Mouse (Mus musculus) inflammation-experienced regulatory T-cells, adult 6 months (primary cell): ENCODE data around the gene 1700007K13Rik. TPM values are rescaled to one million over a fixed set of nuclear protein-coding genes. Genes with fewer than 3 reads are reported as not detected.

Experiments used
- ATAC-seq: one replicate; pipeline ENCODE4 v1.8.0; 2017
- polyA plus RNA-seq, 3 experiments: library from polyadenylated mRNA; unstranded; fragments of 100-300 nt; shearing (Covaris generic); gene quantifications; one replicate each; pipeline ENCODE4 v1.2.1; 2017

1700007K13Rik gene
- polyA plus RNA-seq, 3 experiments from 2014 or later, result 0.52 TPM; not detected in 2

DNA sequence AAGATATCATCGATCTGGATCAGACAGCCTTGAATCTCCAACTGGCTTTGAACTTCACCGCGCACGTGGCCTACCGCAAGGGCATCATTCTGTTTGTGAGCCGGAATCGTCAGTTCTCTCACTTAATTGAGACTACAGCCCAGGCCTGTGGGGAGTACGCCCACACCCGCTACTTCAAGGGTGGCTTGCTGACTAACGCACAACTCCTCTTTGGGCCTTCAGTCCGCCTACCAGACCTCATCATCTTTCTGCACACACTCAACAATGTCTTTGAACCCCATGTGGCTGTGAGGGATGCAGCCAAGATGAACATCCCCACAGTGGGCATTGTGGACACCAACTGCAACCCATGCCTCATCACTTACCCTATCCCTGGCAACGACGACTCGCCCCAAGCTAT is 3.3 kb upstream of the 1700007K13Rik start:
- ATAC-seq, result no peak

DNA sequence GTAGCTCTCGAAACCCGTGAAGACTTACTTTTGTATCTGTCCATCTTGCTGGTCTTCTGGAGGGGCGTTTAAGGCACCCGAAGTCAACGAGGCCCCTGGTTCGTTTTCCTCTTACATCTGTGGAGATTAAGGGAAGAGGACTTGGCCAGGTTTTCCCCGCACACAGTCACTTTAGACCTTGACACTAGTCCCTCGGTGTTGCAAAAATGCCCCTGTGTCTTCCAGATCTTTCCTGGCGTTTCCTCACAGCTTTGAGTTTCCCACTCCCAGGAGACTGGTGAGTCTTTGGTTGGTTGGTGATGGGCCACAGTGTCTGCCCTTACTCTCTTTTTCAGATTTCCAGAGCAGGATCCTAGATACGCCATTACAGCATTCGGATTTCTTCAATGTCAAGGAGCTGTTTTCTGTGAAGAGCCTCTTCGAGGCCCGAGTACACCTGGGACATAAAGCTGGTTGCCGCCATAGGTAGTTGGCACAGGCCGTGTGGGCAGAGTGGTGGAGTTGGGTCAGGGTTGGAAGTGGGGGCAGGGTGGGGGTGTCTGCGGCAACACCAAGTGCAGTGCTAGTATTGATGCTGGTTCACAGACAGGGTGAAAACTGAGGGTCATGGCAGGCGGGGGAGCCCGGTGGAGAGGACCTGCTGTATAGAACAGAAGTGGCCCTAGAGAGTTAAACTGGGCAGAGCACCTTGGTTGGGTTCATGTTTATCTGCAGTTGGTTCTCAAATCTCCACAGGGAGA is 2.5 kb upstream of the 1700007K13Rik start:
- ATAC-seq, result no peak

DNA sequence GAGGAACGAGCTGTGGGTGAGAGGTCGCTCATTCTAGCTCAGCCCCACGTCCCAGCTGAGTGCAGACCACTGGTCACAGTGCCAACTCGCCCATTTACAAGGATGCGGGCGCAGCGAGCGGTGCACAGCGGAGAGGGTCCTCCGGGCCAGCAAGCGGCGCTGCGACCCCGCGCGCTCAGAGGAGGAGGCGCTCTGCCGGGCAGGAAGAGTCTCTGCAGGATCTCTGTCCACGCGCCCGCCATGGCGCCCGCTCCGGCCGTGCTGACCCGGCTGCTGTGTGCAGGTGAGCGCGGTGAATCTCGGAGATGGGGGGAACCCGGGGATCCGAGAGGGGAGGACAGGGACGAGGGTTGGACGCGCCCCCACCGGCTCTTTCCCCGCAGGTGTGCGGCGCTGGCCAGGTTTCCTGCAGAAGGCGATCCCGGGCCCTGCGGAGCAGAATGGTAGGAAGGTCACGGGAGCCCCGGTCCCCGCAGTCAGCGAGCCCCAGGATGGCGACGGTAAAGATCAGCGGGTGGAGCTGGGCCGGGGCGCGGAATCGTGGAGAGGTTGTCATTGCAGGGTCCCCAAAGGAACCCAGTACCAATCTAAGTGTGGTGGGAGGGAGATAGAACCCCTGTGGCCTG is 1.8 kb upstream of the 1700007K13Rik start, which contains the start of gene Mrps2:
TSS of gene Mrps2 (plus strand) at position 207 of the 626 bp plus-strand sequence.
- ATAC-seq, result peak; percentile 73

DNA sequence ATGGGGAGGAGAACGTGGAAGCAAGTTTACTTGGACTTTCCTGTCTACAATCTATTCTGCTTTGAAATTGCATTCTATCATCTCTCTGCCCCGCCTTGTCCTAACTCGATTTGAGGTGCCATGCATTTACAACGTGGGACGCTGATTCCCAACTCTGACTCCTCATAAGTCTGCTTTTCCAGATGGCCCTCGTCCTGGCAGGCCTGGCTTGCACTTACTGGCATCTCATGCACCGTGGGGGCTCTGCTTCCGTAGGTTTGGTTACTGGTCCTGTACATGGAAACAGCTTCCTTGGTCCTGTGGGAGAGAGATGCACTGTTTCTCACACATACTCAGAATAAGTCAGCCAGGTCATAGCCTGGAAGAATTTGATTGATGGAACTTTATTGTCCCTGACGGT is 1.2 kb downstream of the 1700007K13Rik start:
- no peak for ATAC-seq

DNA sequence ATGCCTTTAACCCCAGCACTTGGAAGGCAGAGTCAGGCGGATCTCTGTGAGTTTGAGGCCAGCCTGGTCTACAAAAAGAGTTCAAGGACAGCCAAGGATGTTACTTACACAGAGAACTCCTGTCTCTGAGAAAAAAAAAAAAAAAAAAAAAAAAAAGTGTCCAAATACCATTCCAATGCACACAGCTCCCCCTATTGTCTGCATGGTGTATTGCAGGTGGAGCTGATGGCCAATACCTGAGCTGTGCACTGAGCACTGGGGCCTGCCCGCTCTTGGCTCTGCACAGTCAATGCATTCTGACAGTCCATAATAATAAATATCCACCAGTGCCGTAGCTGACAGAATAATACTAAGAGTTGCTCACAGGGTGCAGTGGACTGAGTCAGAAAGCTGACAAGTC is 2.2 kb downstream of the 1700007K13Rik start:
- ATAC-seq, result no peak

DNA sequence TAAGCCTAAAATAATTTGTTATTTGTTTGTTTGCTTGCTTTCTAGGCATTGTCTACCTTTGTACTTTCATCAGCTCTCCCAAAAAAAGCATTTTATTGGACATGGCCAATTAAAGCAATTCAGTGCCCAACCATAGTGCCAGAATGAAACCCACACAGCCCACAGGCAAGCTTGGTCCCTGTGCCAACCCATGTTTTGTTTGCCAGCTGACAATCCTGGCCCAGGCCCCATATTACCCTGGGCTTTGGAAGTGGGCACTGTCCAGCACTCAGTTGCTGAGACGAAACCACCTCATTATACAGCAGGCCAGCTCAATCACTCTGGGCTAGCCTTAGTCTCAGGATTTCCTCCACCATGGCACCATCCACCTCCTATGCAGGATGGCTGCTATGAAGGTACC is 9.5 kb downstream of the 1700007K13Rik start:
- no peak for ATAC-seq

DNA sequence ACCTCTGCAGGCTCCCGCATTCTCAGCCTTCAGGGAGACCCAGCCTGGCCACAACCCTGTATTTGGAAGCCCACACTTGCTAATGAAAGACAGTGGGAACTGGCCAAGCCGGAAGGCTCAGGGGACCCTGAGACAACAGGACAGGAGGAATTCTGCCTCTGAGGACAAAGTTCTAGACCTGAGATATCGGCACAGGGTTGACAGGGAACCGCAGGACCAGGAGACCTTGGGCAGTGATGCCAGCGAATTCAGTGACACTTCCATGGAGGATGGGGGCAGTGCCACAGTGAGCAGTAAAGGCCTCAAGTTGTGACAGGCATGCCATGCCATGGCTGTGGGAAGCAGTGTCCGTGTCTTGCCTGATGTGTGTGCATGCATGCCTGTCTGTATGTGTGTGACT is 12.6 kb downstream of the 1700007K13Rik start:
- no peak for ATAC-seq

DNA sequence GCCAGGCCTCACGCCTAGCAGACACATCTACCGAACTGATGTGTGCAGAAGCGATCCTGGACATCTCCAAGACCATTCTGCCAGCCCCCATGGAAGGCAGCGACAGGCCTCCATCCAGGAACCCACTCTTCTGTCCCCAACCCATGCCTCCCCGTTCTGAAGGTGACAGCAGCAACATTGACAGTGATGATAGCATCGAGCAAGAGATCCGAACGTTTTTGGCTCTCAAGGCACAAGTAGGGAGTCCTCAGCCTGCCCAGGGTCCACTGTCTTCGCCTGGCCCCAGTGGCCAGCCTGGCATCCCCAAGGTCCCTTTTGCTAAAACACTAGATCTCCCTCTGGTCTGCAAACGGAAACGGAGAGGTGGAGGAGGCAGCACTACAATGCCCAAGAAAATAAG is 14.5 kb downstream of the 1700007K13Rik start:
- ATAC-seq, result no peak

DNA sequence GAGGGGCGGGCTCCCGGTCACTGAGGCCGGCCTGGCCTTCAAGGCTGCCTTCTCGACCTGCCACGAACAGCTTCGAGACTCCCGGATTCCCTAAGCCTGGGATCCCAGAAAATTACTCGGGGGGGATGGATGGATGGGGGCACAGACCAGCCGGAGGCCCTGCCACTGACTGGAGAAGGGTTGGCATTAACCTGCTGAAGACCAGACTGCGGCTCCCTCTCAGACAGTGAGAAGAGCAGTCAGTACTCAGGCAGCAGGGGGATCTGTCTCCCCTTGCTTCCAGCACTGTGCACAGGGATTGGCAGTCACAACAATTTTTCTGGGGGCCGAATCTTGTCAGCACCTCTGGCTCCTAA is 18.8 kb downstream of the 1700007K13Rik start:
- no peak for ATAC-seq

DNA sequence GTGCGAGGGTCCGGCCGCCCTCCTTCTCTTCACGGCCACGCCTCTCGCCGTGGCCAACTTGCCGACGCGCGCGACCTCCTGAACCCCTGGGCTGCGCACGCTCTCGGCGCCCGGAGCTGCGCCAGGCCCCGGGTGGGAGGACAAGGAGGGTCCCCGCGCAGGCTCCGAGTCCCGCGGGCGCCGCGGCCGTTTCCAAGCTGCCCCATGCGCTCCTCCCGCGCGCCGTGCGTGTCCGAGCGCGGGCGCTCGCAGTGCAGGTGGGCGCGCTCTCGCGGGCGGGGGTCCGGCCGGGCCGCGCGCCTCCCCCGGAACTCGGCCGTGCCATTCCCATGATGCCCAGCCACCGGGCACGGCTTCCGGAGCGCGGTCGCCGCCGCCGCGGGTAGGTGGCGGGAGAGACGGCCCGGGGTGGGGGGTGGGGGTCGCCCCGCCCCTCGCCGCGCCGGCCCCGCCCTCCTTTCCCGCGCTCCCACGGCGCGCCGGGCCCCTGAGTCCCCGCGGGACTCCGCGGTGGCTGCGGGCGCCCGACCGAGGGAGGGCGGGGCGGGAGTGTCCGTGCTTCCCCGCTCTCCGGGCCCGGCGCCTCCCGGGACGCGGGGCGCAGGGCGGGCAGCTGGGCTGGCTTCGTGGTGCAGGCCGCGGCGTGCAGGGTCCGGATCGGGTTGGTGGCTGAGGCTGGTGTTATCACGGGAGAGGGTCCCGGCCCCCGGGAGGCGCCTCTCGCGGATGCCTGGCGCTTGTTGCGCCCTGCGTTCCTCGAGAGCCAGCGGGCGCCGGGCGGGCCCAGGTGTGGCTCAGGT is 19.4 kb downstream of the 1700007K13Rik start, which contains the start of gene Ppp1r26:
TSS of gene Ppp1r26 (plus strand) at position 286 of the 800 bp plus-strand sequence.
- ATAC-seq, result no peak

DNA sequence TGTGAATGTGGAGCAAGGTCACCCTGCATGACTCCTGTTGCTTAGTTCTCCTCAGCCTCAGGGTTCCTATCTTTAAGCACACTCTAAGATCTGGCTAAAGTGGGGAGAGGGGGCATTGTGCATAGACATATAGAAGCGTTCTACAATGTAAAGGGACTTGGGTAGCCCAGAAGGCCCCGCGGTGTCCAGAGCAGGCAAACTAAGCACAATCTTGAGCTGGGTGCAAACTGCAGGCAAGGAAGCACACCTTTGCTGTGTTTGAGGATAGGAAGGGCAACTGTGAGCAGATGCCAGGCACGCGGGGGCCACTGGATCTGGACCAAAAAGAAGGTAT is 20.0 kb downstream of the 1700007K13Rik start:
- ATAC-seq, result no peak

DNA sequence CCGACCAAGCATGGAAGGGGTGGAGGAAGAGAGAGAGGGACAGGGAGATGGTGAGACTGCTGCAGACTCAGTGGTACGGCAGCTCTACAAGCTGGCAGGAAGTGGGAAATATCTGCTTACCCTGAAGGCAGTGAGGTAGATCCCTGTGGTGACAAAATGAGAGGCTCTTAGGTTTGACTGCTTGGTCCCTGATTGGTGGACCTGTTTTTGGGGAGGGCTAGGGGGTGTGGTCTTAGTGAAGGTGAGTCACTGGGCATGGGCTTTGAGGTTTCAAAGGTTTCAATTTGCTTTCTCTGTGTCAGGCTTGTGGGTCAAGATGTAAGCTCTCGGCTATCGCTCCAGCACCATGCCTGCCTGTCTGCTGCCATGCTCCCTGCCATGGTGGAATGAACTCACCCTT is 21.1 kb downstream of the 1700007K13Rik start:
- peak; percentile 25 for ATAC-seq

DNA sequence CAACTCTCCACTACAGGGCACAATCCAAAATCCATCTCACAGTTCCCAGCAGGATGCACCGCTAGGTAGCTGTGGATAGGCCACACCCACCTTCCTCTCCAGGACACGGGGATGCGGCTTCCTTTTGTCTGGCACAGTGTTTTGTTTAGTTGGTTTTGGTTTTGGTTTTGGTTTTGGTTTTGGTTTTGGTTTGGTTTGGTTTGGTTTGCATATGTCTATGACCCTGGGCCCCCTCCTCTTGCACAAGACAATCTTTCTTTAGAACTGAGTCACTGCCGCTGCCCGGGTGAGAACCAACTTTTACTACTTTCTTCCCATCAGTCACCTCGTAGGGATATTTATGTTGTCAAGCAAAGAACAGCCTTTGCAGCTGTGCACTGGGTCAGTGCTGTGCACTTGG is 25.3 kb downstream of the 1700007K13Rik start:
- peak; percentile 58 for ATAC-seq

DNA sequence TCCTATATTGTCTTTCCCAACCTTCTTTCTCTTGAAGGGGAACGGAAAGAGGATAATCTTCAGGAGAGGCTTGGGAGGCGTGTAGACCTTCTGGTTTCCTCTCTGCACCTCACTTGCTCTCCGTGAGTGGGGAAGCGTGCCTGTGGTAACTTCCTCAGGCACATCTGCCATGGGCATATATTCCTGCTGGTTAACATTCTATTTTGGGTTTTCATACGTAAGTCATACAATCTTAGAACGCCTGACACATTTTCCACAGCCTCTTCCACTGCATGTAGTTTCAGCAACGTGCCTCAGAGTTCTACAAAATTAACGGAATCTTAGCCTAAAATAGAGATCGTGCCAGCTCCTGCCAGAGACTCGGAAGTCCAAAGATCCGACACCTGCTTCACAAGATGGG is 30.7 kb downstream of the 1700007K13Rik start:
- no peak for ATAC-seq

DNA sequence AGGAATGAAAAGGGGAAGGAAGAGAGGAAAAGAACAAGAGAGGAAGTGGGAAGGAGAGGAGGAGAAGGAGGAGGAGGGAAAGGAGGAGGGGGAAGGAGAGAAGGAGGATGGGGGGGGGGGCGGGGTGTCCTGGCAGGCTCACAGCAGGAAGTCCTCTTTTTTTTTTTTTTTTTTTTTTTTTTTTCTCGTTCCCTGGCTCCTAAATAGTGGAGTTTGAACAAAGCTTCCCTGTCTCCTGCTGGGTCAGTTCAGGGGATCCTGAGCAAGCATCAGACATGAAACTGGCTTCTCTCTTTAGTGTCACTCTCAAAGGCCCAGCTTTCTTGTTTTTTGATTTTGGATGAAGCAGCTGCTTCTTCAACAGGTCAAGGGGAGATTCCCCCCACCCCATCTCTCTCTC is 32.6 kb downstream of the 1700007K13Rik start:
- no peak for ATAC-seq

DNA sequence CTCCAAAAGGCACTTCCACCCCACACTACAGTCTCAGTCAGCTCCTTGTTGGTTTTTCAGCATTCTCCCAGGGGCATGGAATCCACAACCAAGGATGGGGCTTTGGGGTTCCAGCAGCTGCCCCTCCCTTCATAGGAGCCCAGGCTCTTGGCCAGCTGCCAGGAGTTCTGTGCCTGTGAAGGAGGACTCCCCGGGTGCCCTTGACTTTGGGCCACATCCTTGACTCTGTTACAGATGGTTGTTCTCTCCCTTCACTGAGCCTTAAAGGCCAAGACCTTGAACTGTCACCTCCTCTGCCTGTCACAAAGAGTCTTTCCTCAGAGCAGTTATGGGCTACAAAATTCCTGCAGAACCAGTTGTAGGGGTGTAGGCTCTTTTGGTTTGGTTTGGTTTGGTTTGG is 33.3 kb downstream of the 1700007K13Rik start:
- no peak for ATAC-seq

DNA sequence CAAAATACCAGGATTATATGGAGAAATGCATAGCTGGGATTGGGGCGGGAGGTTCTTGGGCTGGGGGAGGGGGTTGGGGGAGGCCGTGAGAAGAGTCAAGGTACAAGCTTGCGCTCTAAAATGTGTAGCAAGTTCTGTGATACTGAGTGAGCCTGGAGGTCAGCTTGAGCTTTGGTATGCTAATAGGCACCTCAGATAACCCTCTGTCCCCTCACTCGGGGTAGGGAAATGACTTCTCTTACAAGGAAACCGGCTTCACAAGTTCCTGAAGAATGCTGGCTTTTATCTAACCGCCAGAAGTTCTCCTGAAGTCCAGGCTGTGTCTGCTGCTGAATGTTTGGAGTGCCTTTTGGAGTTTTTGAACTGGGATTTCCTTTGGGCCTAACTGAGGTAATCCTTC is 35.3 kb downstream of the 1700007K13Rik start:
- ATAC-seq, result no peak

DNA sequence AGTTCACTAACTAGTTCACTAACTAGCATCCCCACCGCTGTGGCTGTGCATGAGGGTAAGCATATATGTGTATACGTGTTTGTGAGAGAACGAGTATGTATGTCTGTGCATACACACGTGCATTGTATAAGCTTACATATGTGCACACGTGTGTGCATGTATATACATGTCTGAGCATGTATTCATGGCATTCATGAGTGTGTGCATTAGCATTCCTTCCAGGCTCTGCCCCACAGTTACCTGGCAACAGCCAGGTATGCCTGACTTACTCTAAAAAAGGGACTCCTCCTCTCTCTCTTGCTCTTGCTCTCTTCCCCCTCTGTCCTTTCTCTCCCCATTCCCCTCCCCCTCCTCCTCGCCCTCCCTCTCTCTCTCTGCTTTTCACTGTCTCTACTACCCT is 38.9 kb downstream of the 1700007K13Rik start:
- no peak for ATAC-seq

DNA sequence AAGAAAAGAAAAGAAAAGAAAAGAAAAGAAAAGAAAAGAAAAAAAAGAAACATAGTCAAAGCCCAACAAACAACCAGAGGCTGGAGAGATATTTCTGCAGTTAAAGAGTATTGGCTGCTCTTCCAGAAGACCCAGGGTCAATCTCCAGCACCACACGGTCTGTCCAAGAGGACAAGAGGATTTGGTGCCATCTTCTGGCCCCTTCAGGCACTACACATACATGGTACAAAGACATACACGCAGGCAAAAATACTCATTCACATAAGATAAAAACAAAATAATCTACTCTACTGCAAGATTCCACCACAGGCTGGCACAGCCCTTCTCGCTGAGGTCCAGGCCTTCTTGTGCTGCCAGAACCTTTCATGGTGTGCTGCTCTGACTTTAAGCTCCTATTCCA is 43.0 kb downstream of the 1700007K13Rik start:
- no peak for ATAC-seq

DNA sequence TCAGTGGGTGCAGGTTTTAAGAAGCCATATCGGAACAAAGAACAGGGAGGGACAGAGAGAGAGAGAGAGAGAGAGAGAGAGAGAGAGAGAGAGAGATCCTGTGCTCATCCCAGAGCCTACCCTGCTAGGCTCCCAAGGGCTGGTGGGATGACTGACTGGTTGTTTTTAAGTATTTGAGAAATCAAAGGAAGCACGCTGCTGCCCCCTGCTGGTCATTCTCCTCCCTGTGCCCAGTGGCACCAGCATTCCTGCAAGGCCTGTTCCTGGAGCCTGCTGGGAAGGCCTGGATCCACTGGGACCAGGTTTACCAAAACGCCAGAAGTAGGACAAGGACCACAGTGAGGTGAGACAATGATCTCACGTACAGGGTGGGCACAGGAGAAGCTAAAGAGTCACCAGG is 46.2 kb downstream of the 1700007K13Rik start:
- ATAC-seq, result no peak

DNA sequence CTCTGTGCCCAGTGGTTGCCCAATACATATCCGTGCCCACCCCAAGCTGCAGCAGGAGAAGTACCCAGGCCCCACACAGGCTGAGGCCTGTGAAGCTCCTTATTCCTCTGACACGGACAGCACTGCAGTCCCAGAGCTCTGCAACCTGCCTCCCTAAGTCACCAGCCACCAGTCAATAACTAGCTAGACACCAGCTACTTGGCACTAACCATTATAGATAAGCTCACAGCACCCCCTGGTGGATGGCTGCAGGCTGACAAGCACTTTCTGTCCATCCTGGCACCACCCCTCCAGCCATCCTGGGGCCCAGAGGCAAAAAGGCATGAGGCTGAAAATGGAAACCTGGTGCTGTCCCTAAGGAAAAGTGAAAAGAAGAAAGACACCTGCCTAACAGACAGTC is 48.1 kb downstream of the 1700007K13Rik start:
- no peak for ATAC-seq

DNA sequence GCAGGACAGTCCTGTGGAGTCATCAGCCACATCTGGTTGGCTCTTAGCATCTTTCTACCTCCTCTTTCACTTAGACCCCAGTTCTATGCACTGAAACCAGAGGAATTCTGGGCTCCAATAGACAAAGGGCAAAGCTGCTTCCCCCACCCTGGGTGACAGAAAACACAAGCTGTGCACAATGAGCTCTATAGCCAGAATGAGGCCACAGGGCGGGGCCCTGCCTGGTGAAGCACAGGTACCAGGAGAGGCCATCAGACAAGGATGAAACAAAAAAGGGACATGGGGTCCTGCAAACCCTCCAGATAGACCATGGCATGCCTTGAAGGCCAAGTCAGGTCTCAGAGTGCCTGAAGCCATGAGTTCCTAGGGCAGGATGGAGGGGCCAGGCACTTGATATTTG is 49.6 kb downstream of the 1700007K13Rik start:
- no peak for ATAC-seq

DNA sequence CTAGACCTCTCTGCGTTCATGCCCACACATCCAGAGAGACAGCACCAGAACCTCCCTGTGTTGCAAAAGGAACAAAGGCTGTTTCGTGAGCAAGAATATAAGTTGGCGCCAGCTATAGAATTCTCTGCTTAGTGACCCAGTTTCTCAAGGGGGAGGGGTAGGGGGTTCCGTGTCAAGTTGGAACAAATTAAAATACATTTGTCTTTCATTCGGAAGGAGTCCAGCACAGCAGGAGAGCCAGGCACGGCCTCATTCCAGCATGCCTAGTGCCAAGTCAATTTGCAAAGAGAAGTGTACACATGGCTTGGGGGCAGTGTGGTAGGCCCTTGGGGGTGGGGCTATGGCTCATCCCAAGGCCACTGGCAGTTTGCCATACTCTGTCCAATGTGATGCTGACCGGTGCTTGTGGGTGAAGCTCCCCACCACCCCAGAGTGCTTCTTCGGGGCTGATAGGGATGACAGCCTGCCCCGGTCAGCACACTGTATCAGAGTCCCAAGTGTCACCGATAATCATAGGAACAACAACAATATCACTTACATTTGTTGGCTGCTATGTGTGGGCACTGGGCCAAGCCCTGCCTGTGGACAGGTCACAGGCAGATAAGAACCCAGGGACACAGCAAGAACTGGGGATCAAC is 50.6 kb downstream of the 1700007K13Rik start:
- no peak for ATAC-seq
